Mouse (Mus musculus): ENCODE data around the gene Apba1.

DNA sequence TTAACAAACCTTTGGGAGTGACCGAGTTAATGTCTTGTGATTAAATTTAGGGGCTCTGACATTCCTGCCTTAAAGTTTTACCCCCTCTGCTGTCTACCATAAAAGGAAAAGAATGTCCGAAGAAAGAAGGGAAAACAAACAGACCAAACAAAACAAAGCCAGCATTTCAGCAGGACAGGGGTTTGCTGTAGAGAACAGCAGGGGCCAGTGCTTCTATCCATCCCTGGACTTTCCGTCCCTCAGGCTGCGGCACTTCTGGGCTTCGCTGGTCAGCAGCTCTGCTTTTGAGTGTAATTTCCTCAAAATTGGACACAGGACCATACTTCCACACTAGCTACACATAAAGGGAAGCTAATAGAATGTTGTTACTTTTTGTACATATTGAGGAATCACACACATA lies 10.2 kb downstream of the Apba1 start:
- TF ChIP-seq CTCF (conservative IDR thresholded peaks at IDR 0.05; ENCODE audit: insufficient read depth, insufficient read length, low read depth, low read length) (no peak), POLR2A (IDR thresholded peaks at IDR 0.05; ENCODE audit: low read depth, low read length) (no peak)

Data from kidney, adult 2 months (tissue).